In genomic region chr7:127026616-127026983, GRCm38 (mm10) we compare ENCODE assay signal across 8 mouse cellular contexts. TPM values are rescaled to one million over a fixed set of nuclear protein-coding genes. Genes with fewer than 3 reads are reported as not detected.
DNase-seq lines count a peak whose midpoint lies in the region; ATAC-seq and TF ChIP-seq lines count a peak whose summit lies in the region.

No protein-coding gene starts in this region.

- H3K9me3 ChIP-seq in intestine, embryonic 15.5 days, result no peaks in the 10 kb centered on the region
- H3K9me3 ChIP-seq in midbrain, postnatal 0 days (ENCODE audit: low read length), result no peaks in the 10 kb centered on the region

- peak overlapping the region; percentile 80 for H3K4me2 ChIP-seq in intestine, embryonic 15.5 days (replicated peaks)
- peak overlapping the region; percentile 76 for H3K4me2 ChIP-seq in midbrain, postnatal 0 days (ENCODE audit: low read depth, low read length, poor library complexity, severe bottlenecking)

- no peak for DNase-seq in cerebellum, adult 2 months
- no peak for DNase-seq in cerebellum, adult 8-10 months
- DNase-seq in right cerebral cortex, adult 18-20 months, result peak; percentile 61
- no peak for DNase-seq in right cerebral cortex, postnatal 14 days
- DNase-seq in midbrain, postnatal 0 days (ENCODE audit: low spot score), result no peak
- DNase-seq in adrenal gland, adult 8-10 months, result no peak

- H3K27ac ChIP-seq in cerebellum, adult 2 months (ENCODE audit: insufficient read depth, low read length), result peak overlapping the region; percentile 98; the same call in 1 of the 2 replicates
- peak overlapping the region; percentile 99 for H3K27ac ChIP-seq in intestine, embryonic 15.5 days
- peak overlapping the region; percentile 99 for H3K27ac ChIP-seq in midbrain, postnatal 0 days (ENCODE audit: low read depth, low read length)

- ATAC-seq in intestine, embryonic 15.5 days, result no peak; the same call in 1 of the 2 replicates
- 0 out of 2 replicates have a peak, but pooled peaks have one; percentile 1 for ATAC-seq in midbrain, postnatal 0 days (ENCODE audit: low FRiP score)
- no peak for ATAC-seq in CD4-positive, CD25-positive, alpha-beta regulatory T cell, adult 4 months

- TF ChIP-seq CTCF in cerebellum, adult 2 months (IDR thresholded peaks at IDR 0.05; ENCODE audit: borderline replicate concordance, insufficient read depth, low read depth, low read length), result no peak
- TF ChIP-seq CTCF in midbrain, postnatal 0 days (IDR thresholded peaks at IDR 0.05), result no peak

- peaks cover 23% of the 10 kb centered on the region; the same call in 1 of the 2 replicates for H3K4me1 ChIP-seq in cerebellum, adult 2 months (ENCODE audit: control insufficient read depth, insufficient read depth, low read length)
- H3K4me1 ChIP-seq in intestine, embryonic 15.5 days (replicated peaks), result peaks cover 42% of the 10 kb centered on the region
- peaks cover 21% of the 10 kb centered on the region for H3K4me1 ChIP-seq in midbrain, postnatal 0 days (ENCODE audit: insufficient read depth, low read length)

- H3K36me3 ChIP-seq in intestine, embryonic 15.5 days, result peaks cover 40% of the 10 kb centered on the region
- H3K36me3 ChIP-seq in midbrain, postnatal 0 days (ENCODE audit: insufficient read depth, low read length), result peaks cover 15% of the 10 kb centered on the region

- TF ChIP-seq POLR2A in cerebellum, adult 2 months (IDR thresholded peaks at IDR 0.05; ENCODE audit: borderline replicate concordance, insufficient read depth, low read length), result no peak

- peak overlapping the region; percentile 86 for H3K4me3 ChIP-seq in cerebellum, adult 2 months (replicated peaks; ENCODE audit: insufficient read depth, low read depth, low read length)
- H3K4me3 ChIP-seq in intestine, embryonic 15.5 days (replicated peaks), result peak overlapping the region; percentile 90
- H3K4me3 ChIP-seq in midbrain, postnatal 0 days (ENCODE audit: low read depth, low read length), result peak overlapping the region; percentile 90

- peak overlapping the region; percentile 97 for H3K9ac ChIP-seq in intestine, embryonic 15.5 days
- peak overlapping the region; percentile 96 for H3K9ac ChIP-seq in midbrain, postnatal 0 days (replicated peaks; ENCODE audit: low read length, poor library complexity, severe bottlenecking)

- no peaks in the 10 kb centered on the region for H3K27me3 ChIP-seq in cerebellum, adult 2 months (ENCODE audit: control insufficient read depth, insufficient read depth, low read length)
- H3K27me3 ChIP-seq in intestine, embryonic 15.5 days (replicated peaks), result no peaks in the 10 kb centered on the region
- no peaks in the 10 kb centered on the region for H3K27me3 ChIP-seq in midbrain, postnatal 0 days (ENCODE audit: insufficient read depth, low read length)

- 2% methylated on average over 24 of the region's 48 CpGs for WGBS in cerebellum, adult 2 months
- 0% methylated on average over 14 of the region's 48 CpGs for WGBS in intestine, embryonic 15.5 days
- WGBS in midbrain, postnatal 0 days, result no CpG with 5 or more reads among the region's 48 CpGs

RNA-seq across cellular contexts. Expression of gene Maz, which starts 0.2 kb away (rescaled TPM):
- 198 and 213 TPM in 2 replicates for polyA plus RNA-seq in cerebellum, adult 2 months (2012; rRNA removed)
- 66.6 and 68.8 TPM in 2 replicates for polyA plus RNA-seq in intestine, embryonic 15.5 days (2015; fragmentation: Nextera tagmentation; extraction: Ambion mirVana)
- total RNA-seq in midbrain, postnatal 0 days (2014; rRNA removed), result 223 and 245 TPM in 2 replicates
- polyA plus RNA-seq in midbrain, postnatal 0 days (2015; fragmentation: Nextera tagmentation; extraction: Ambion mirVana), result 68.3 and 68.6 TPM in 2 replicates
- polyA plus RNA-seq in CD4-positive, CD25-positive, alpha-beta regulatory T cell, adult 4 months (2017; shearing (Covaris generic)), result 10 to 100 TPM; 14.5 to 18.4 TPM
- 100 to 1,000 TPM in 3 of 4 experiments, 10 to 100 TPM in 1; 99.9 to 123 (median 111) TPM for total RNA-seq in adrenal gland, adult 8-10 months (2022)

RNA-seq across cellular contexts. Expression of gene Prrt2, which starts 5.6 kb away (rescaled TPM):
- polyA plus RNA-seq in cerebellum, adult 2 months (2012; rRNA removed), result 600 and 672 TPM in 2 replicates
- 4.3 and 5.0 TPM in 2 replicates for polyA plus RNA-seq in intestine, embryonic 15.5 days (2015; fragmentation: Nextera tagmentation; extraction: Ambion mirVana)
- 102 and 155 TPM in 2 replicates for total RNA-seq in midbrain, postnatal 0 days (2014; rRNA removed)
- 109 and 124 TPM in 2 replicates for polyA plus RNA-seq in midbrain, postnatal 0 days (2015; fragmentation: Nextera tagmentation; extraction: Ambion mirVana)
- polyA plus RNA-seq in CD4-positive, CD25-positive, alpha-beta regulatory T cell, adult 4 months (2017; shearing (Covaris generic)), result 1 to 10 TPM; 2.6 to 3.3 TPM
- total RNA-seq in adrenal gland, adult 8-10 months (2022), result 1 to 10 TPM; 2.4 to 8.7 (median 6.4) TPM

RNA-seq across cellular contexts. Expression of gene Gm42742, which starts 5.7 kb away (rescaled TPM):
- polyA plus RNA-seq in cerebellum, adult 2 months (2012; rRNA removed), result 362 and 365 TPM in 2 replicates
- 41.5 and 51.1 TPM in 2 replicates for polyA plus RNA-seq in intestine, embryonic 15.5 days (2015; fragmentation: Nextera tagmentation; extraction: Ambion mirVana)
- 52.3 and 55.5 TPM in 2 replicates for total RNA-seq in midbrain, postnatal 0 days (2014; rRNA removed)
- polyA plus RNA-seq in midbrain, postnatal 0 days (2015; fragmentation: Nextera tagmentation; extraction: Ambion mirVana), result 45.3 and 55.5 TPM in 2 replicates
- polyA plus RNA-seq in CD4-positive, CD25-positive, alpha-beta regulatory T cell, adult 4 months (2017; shearing (Covaris generic)), result 10 to 100 TPM; 12.5 to 49.1 TPM
- 10 to 100 TPM in 3 of 4 experiments, 1 to 10 TPM in 1; 5.5 to 40.3 (median 28.9) TPM for total RNA-seq in adrenal gland, adult 8-10 months (2022)

RNA-seq across cellular contexts. Expression of gene Pagr1a, which starts 9.4 kb away (rescaled TPM):
- 91.6 and 105 TPM in 2 replicates for polyA plus RNA-seq in cerebellum, adult 2 months (2012; rRNA removed)
- 48.4 and 52.6 TPM in 2 replicates for polyA plus RNA-seq in intestine, embryonic 15.5 days (2015; fragmentation: Nextera tagmentation; extraction: Ambion mirVana)
- 5.3 TPM in 1 of 2 replicates, not detected in the other for total RNA-seq in midbrain, postnatal 0 days (2014; rRNA removed)
- polyA plus RNA-seq in midbrain, postnatal 0 days (2015; fragmentation: Nextera tagmentation; extraction: Ambion mirVana), result 33.1 and 41.1 TPM in 2 replicates
- polyA plus RNA-seq in CD4-positive, CD25-positive, alpha-beta regulatory T cell, adult 4 months (2017; shearing (Covaris generic)), result 10 to 100 TPM; 49.2 to 70.1 TPM
- total RNA-seq in adrenal gland, adult 8-10 months (2022), result 10 to 100 TPM in 3 of 4 experiments, 1 to 10 TPM in 1; 7.5 to 36.1 (median 14.3) TPM

RNA-seq across cellular contexts. Expression of gene Pagr1b, which starts 10.3 kb away (rescaled TPM):
- 2.8 and 5.2 TPM in 2 replicates for polyA plus RNA-seq in cerebellum, adult 2 months (2012; rRNA removed)
- 0.43 and 1.5 TPM in 2 replicates for polyA plus RNA-seq in intestine, embryonic 15.5 days (2015; fragmentation: Nextera tagmentation; extraction: Ambion mirVana)
- 2.4 TPM in 1 of 2 replicates, not detected in the other for total RNA-seq in midbrain, postnatal 0 days (2014; rRNA removed)
- 0.66 TPM in 1 of 2 replicates, not detected in the other for polyA plus RNA-seq in midbrain, postnatal 0 days (2015; fragmentation: Nextera tagmentation; extraction: Ambion mirVana)
- polyA plus RNA-seq in CD4-positive, CD25-positive, alpha-beta regulatory T cell, adult 4 months (2017; shearing (Covaris generic)), result 1 to 10 TPM; 1.3 to 2.4 TPM
- total RNA-seq in adrenal gland, adult 8-10 months (2022), result 1 to 10 TPM in 1 of 4 experiments, not detected in 3; 1.5 TPM

Comparison
In these comparisons a context has a peak if more than half of its experiments do, and no peak if none do; other contexts are left out.
1. RNA of gene Prrt2, which starts 5.6 kb away (polyA plus RNA-seq): 600 to 672 TPM in cerebellum, adult 2 months and 109 to 124 TPM in midbrain, postnatal 0 days; 4.3 to 5.0 TPM in intestine, embryonic 15.5 days and 2.6 to 3.3 TPM in CD4-positive, CD25-positive, alpha-beta regulatory T cell, adult 4 months; every median in the first group is over 10 times any median in the second.
2. Peak in every context shown above with its lines, with median percentiles within 50 percentile points of each other: H3K27ac ChIP-seq and H3K4me3 ChIP-seq.